7 mouse cellular contexts compared by ENCODE assay signal in the genomic region with DNA sequence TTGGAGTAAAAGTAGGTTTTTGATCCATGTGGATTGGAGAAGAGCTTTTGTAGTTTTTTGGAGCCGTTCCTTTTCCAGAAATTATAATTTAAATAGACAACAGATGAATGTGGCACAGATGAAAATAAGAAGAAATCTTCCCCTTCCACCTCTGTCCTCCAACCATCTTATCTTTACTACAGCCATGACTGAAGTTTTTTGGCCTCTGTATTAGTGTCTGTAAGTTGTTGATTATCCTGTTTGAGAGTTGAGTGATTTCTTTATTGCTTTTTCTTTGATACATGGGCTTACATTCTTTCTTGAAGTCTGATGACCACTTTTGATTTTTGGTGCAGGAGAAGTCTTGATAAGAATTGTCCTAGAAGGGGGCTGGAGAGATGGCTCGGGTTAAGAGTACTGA. TPM values are rescaled to one million over a fixed set of nuclear protein-coding genes. Genes with fewer than 3 reads are reported as not detected.
A peak's percentile ranks its signal among the peaks of the same experiment; 100 is the strongest.
DNase-seq lines count a peak whose midpoint lies in the region; ATAC-seq and TF ChIP-seq lines count a peak whose summit lies in the region.

No protein-coding gene starts in this region.

- H3K27me3 ChIP-seq in lung, postnatal 0 days (replicated peaks; ENCODE audit: insufficient read depth, low read length): no peaks in the 10 kb centered on the region
- H3K27me3 ChIP-seq in forebrain, embryonic 14.5 days (replicated peaks; ENCODE audit: control insufficient read depth, insufficient read depth, low read length): no peaks in the 10 kb centered on the region
- no peaks in the 10 kb centered on the region for H3K27me3 ChIP-seq in limb, embryonic 14.5 days (ENCODE audit: control insufficient read depth, insufficient read depth, low read length)
- H3K27me3 ChIP-seq in stomach, embryonic 15.5 days (replicated peaks): no peaks in the 10 kb centered on the region

- TF ChIP-seq POLR2A in limb, embryonic 14.5 days (IDR thresholded peaks at IDR 0.05; ENCODE audit: borderline replicate concordance, extremely low read depth, insufficient read depth, insufficient read length): no peak

- TF ChIP-seq EP300 in lung, postnatal 0 days (IDR thresholded peaks at IDR 0.05): no peak

- DNase-seq in lung, postnatal 0 days (ENCODE audit: low spot score): no peak
- no peak for DNase-seq in lung, postnatal 14 days
- DNase-seq in forebrain, embryonic 14.5 days (ENCODE audit: low spot score): no peak
- DNase-seq in limb, embryonic 14.5 days (ENCODE audit: low spot score): no peak
- no peak for DNase-seq in adrenal gland, postnatal 36 days

- 51% methylated on average over 2 of the region's 2 CpGs for WGBS in lung, postnatal 0 days
- WGBS in forebrain, embryonic 14.5 days: 74% methylated on average over 2 of the region's 2 CpGs
- WGBS in limb, embryonic 14.5 days: 71% methylated on average over 2 of the region's 2 CpGs
- WGBS in stomach, embryonic 15.5 days: 58% methylated on average over 2 of the region's 2 CpGs

- H3K9me3 ChIP-seq in lung, postnatal 0 days (ENCODE audit: low read length): no peaks in the 10 kb centered on the region
- no peaks in the 10 kb centered on the region for H3K9me3 ChIP-seq in forebrain, embryonic 14.5 days (replicated peaks; ENCODE audit: control insufficient read depth, low read length)
- no peaks in the 10 kb centered on the region for H3K9me3 ChIP-seq in limb, embryonic 14.5 days (ENCODE audit: control insufficient read depth, low read length)
- no peaks in the 10 kb centered on the region for H3K9me3 ChIP-seq in stomach, embryonic 15.5 days

- H3K9ac ChIP-seq in lung, postnatal 0 days (replicated peaks; ENCODE audit: low read depth): 0 out of 2 replicates have a peak overlapping the region, but pooled peaks have one; percentile 91
- peak overlapping the region; percentile 95 for H3K9ac ChIP-seq in forebrain, embryonic 14.5 days (ENCODE audit: low read length)
- peak overlapping the region; percentile 92 for H3K9ac ChIP-seq in limb, embryonic 14.5 days (ENCODE audit: low read depth, low read length, severe bottlenecking)
- no peak overlapping the region for H3K9ac ChIP-seq in stomach, embryonic 15.5 days

- peaks cover 15% of the 10 kb centered on the region; the same call in 1 of the 2 replicates for H3K4me1 ChIP-seq in lung, postnatal 0 days (ENCODE audit: insufficient read depth, low read depth, low read length)
- H3K4me1 ChIP-seq in forebrain, embryonic 14.5 days (ENCODE audit: control insufficient read depth, insufficient read depth, low read length): peaks cover 12% of the 10 kb centered on the region
- H3K4me1 ChIP-seq in limb, embryonic 14.5 days (ENCODE audit: control insufficient read depth, insufficient read depth, low read length): peaks cover 13% of the 10 kb centered on the region
- H3K4me1 ChIP-seq in stomach, embryonic 15.5 days: 0 out of 2 replicates have a peak, but pooled peaks cover 11% of the 10 kb centered on the region

- H3K36me3 ChIP-seq in lung, postnatal 0 days (ENCODE audit: insufficient read depth, low read length): no peaks in the 10 kb centered on the region
- H3K36me3 ChIP-seq in forebrain, embryonic 14.5 days (ENCODE audit: control insufficient read depth, insufficient read depth, low read length): no peaks in the 10 kb centered on the region
- 0 out of 2 replicates have a peak, but pooled peaks cover 4% of the 10 kb centered on the region for H3K36me3 ChIP-seq in limb, embryonic 14.5 days (ENCODE audit: control insufficient read depth, insufficient read depth, low read length)
- no peaks in the 10 kb centered on the region for H3K36me3 ChIP-seq in stomach, embryonic 15.5 days

- TF ChIP-seq CTCF in lung, postnatal 0 days (IDR thresholded peaks at IDR 0.05): no peak

- peak overlapping the region; percentile 99; the same call in 1 of the 2 replicates for H3K4me3 ChIP-seq in lung, postnatal 0 days (ENCODE audit: low read depth, low read length)
- H3K4me3 ChIP-seq in forebrain, embryonic 14.5 days (ENCODE audit: low read depth, low read length): peak overlapping the region; percentile 92
- H3K4me3 ChIP-seq in limb, embryonic 14.5 days (replicated peaks; ENCODE audit: low read length): peak overlapping the region; percentile 95
- H3K4me3 ChIP-seq in stomach, embryonic 15.5 days (replicated peaks): peak overlapping the region; percentile 85

- peak overlapping the region; percentile 80 for H3K4me2 ChIP-seq in lung, postnatal 0 days (replicated peaks; ENCODE audit: low read depth, low read length)
- peak overlapping the region; percentile 82 for H3K4me2 ChIP-seq in forebrain, embryonic 14.5 days (ENCODE audit: low read length)
- H3K4me2 ChIP-seq in limb, embryonic 14.5 days (replicated peaks; ENCODE audit: low read depth, low read length, severe bottlenecking): peak overlapping the region; percentile 80
- H3K4me2 ChIP-seq in stomach, embryonic 15.5 days: peak overlapping the region; percentile 68

- H3K27ac ChIP-seq in lung, postnatal 0 days (ENCODE audit: low read length): no peak overlapping the region
- no peak overlapping the region for H3K27ac ChIP-seq in forebrain, embryonic 14.5 days (ENCODE audit: low read depth, low read length)
- H3K27ac ChIP-seq in limb, embryonic 14.5 days (replicated peaks; ENCODE audit: low read depth, low read length): no peak overlapping the region
- H3K27ac ChIP-seq in stomach, embryonic 15.5 days: no peak overlapping the region

- ATAC-seq in lung, postnatal 0 days: no peak
- ATAC-seq in forebrain, embryonic 14.5 days: no peak
- no peak for ATAC-seq in limb, embryonic 14.5 days (ENCODE audit: low FRiP score, low read depth)
- ATAC-seq in stomach, embryonic 15.5 days (ENCODE audit: insufficient read depth, low FRiP score, low read depth): no peak
- no peak for ATAC-seq in cerebellum, adult (ENCODE audit: insufficient number of reproducible peaks, low FRiP score, low TSS enrichment)

RNA-seq across cellular contexts. Expression of gene Gatad2b, which starts 1.7 kb away (rescaled TPM):
- 9.2 and 10.1 TPM in 2 replicates for polyA plus RNA-seq in lung, postnatal 0 days (2015; fragmentation: Nextera tagmentation; extraction: Ambion mirVana)
- 14.4 and 15.7 TPM in 2 replicates for polyA plus RNA-seq in forebrain, embryonic 14.5 days (2014; fragmentation: Nextera tagmentation; extraction: Ambion mirVana)
- 39.9 and 44.6 TPM in 2 replicates for polyA plus RNA-seq in limb, embryonic 14.5 days (2012; rRNA removed)
- polyA plus RNA-seq in limb, embryonic 14.5 days (2014; fragmentation: Nextera tagmentation; extraction: Ambion mirVana): 16.8 and 17.6 TPM in 2 replicates
- polyA plus RNA-seq in stomach, embryonic 15.5 days (2015; fragmentation: Nextera tagmentation; extraction: Ambion mirVana): 10.5 and 10.8 TPM in 2 replicates
- 10 to 100 TPM; 62.2 to 66.2 TPM for total RNA-seq in adrenal gland, postnatal 36 days (2021)

RNA-seq across cellular contexts. Expression of gene Dennd4b, which starts 29.7 kb away (rescaled TPM):
- polyA plus RNA-seq in lung, postnatal 0 days (2015; fragmentation: Nextera tagmentation; extraction: Ambion mirVana): 2.3 and 2.7 TPM in 2 replicates
- polyA plus RNA-seq in forebrain, embryonic 14.5 days (2014; fragmentation: Nextera tagmentation; extraction: Ambion mirVana): 3.4 and 3.7 TPM in 2 replicates
- polyA plus RNA-seq in limb, embryonic 14.5 days (2012; rRNA removed): 21.3 and 25.7 TPM in 2 replicates
- polyA plus RNA-seq in limb, embryonic 14.5 days (2014; fragmentation: Nextera tagmentation; extraction: Ambion mirVana): 3.6 and 6.4 TPM in 2 replicates
- polyA plus RNA-seq in stomach, embryonic 15.5 days (2015; fragmentation: Nextera tagmentation; extraction: Ambion mirVana): 4.0 and 4.2 TPM in 2 replicates
- total RNA-seq in adrenal gland, postnatal 36 days (2021): 1 to 10 TPM; 6.2 to 7.3 TPM

RNA-seq across cellular contexts. Expression of gene Crtc2, which starts 40.7 kb away (rescaled TPM):
- 11.9 and 16.2 TPM in 2 replicates for polyA plus RNA-seq in lung, postnatal 0 days (2015; fragmentation: Nextera tagmentation; extraction: Ambion mirVana)
- 10.7 and 14.1 TPM in 2 replicates for polyA plus RNA-seq in forebrain, embryonic 14.5 days (2014; fragmentation: Nextera tagmentation; extraction: Ambion mirVana)
- 71.8 and 109 TPM in 2 replicates for polyA plus RNA-seq in limb, embryonic 14.5 days (2012; rRNA removed)
- polyA plus RNA-seq in limb, embryonic 14.5 days (2014; fragmentation: Nextera tagmentation; extraction: Ambion mirVana): 17.5 and 18.1 TPM in 2 replicates
- 16.5 and 22.3 TPM in 2 replicates for polyA plus RNA-seq in stomach, embryonic 15.5 days (2015; fragmentation: Nextera tagmentation; extraction: Ambion mirVana)
- 10 to 100 TPM; 37.4 to 43.2 TPM for total RNA-seq in adrenal gland, postnatal 36 days (2021)

RNA-seq across cellular contexts. Expression of gene Slc39a1, which starts 46.7 kb away (rescaled TPM):
- 143 and 152 TPM in 2 replicates for polyA plus RNA-seq in lung, postnatal 0 days (2015; fragmentation: Nextera tagmentation; extraction: Ambion mirVana)
- 40.0 and 47.0 TPM in 2 replicates for polyA plus RNA-seq in forebrain, embryonic 14.5 days (2014; fragmentation: Nextera tagmentation; extraction: Ambion mirVana)
- 56.8 and 66.4 TPM in 2 replicates for polyA plus RNA-seq in limb, embryonic 14.5 days (2012; rRNA removed)
- 104 and 111 TPM in 2 replicates for polyA plus RNA-seq in limb, embryonic 14.5 days (2014; fragmentation: Nextera tagmentation; extraction: Ambion mirVana)
- 104 and 111 TPM in 2 replicates for polyA plus RNA-seq in stomach, embryonic 15.5 days (2015; fragmentation: Nextera tagmentation; extraction: Ambion mirVana)
- total RNA-seq in adrenal gland, postnatal 36 days (2021): 100 to 1,000 TPM; 127 to 142 TPM

RNA-seq across cellular contexts. Expression of gene Creb3l4, which starts 51.3 kb away (rescaled TPM):
- polyA plus RNA-seq in lung, postnatal 0 days (2015; fragmentation: Nextera tagmentation; extraction: Ambion mirVana): 2.4 and 2.8 TPM in 2 replicates
- polyA plus RNA-seq in forebrain, embryonic 14.5 days (2014; fragmentation: Nextera tagmentation; extraction: Ambion mirVana): 4.1 and 4.2 TPM in 2 replicates
- polyA plus RNA-seq in limb, embryonic 14.5 days (2012; rRNA removed): 6.3 and 6.4 TPM in 2 replicates
- polyA plus RNA-seq in limb, embryonic 14.5 days (2014; fragmentation: Nextera tagmentation; extraction: Ambion mirVana): 6.7 and 10.0 TPM in 2 replicates
- 21.4 and 22.5 TPM in 2 replicates for polyA plus RNA-seq in stomach, embryonic 15.5 days (2015; fragmentation: Nextera tagmentation; extraction: Ambion mirVana)
- total RNA-seq in adrenal gland, postnatal 36 days (2021): under 1 TPM; 0.20 to 0.66 TPM
